18 mouse cellular contexts compared by ENCODE assay signal in the genomic region with DNA sequence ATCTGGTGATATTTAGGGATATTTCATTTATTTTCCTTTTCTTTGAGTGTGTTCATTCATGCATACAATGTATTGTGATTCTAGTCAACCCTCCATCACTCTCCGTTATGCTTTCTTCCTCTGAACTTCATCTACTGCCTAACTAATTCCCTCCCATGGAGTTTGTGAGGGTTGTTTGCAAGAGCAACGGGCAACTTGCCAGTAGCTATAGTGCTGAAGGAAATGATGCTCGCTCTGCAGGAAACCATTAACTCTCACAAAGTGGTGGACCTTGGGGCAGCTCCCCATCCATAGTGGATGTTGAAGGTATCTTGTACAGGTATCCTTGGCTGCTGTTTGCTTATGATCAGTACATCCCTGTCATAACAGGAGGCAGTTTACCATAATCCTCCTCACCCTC. TPM values are rescaled to one million over a fixed set of nuclear protein-coding genes. Genes with fewer than 3 reads are reported as not detected.
DNase-seq lines count a peak whose midpoint lies in the region; ATAC-seq and TF ChIP-seq lines count a peak whose summit lies in the region.
"Had no signal": no experiment of that assay in that cellular context is flagged by ENCODE, and none has a peak within 500 bp of the region (broad histone marks: within the 10 kb centered on the region; RNA-seq: fewer than 3 reads in every experiment).

No protein-coding gene starts in this region.

- H3K4me2 ChIP-seq in lung, embryonic 14.5 days: no peak overlapping the region
- H3K4me2 ChIP-seq in forebrain, postnatal 0 days (ENCODE audit: low read depth): peak overlapping the region; percentile 34
- H3K4me2 ChIP-seq in midbrain, embryonic 15.5 days: peak overlapping the region; percentile 40
- H3K4me2 ChIP-seq in heart, embryonic 11.5 days: no peak overlapping the region

- H3K4me1 ChIP-seq in lung, embryonic 14.5 days (ENCODE audit: insufficient read depth): peaks cover 9% of the 10 kb centered on the region; the same call in 1 of the 2 replicates
- H3K4me1 ChIP-seq in forebrain, postnatal 0 days (ENCODE audit: insufficient read depth): 0 out of 2 replicates have a peak, but pooled peaks cover 2% of the 10 kb centered on the region
- peaks cover 7% of the 10 kb centered on the region for H3K4me1 ChIP-seq in midbrain, embryonic 15.5 days
- no peaks in the 10 kb centered on the region for H3K4me1 ChIP-seq in heart, embryonic 11.5 days (ENCODE audit: control insufficient read depth, insufficient read depth, low read length)

- no peak overlapping the region for H3K4me3 ChIP-seq in lung, embryonic 14.5 days (ENCODE audit: low read depth, low read length)
- H3K4me3 ChIP-seq in forebrain, postnatal 0 days (ENCODE audit: low read depth, low read length): 0 out of 2 replicates have a peak overlapping the region, but pooled peaks have one; percentile 7
- peak overlapping the region; percentile 23 for H3K4me3 ChIP-seq in midbrain, embryonic 15.5 days
- no peak overlapping the region for H3K4me3 ChIP-seq in heart, embryonic 11.5 days (ENCODE audit: low read depth, low read length)

- no peaks in the 10 kb centered on the region for H3K36me3 ChIP-seq in lung, embryonic 14.5 days (ENCODE audit: insufficient read depth)
- H3K36me3 ChIP-seq in forebrain, postnatal 0 days (ENCODE audit: insufficient read depth): no peaks in the 10 kb centered on the region
- no peaks in the 10 kb centered on the region for H3K36me3 ChIP-seq in midbrain, embryonic 15.5 days (replicated peaks)
- no peaks in the 10 kb centered on the region for H3K36me3 ChIP-seq in heart, embryonic 11.5 days (ENCODE audit: control insufficient read depth, insufficient read depth, low read length)

- DNase-seq in lung, embryonic 14.5 days: peak; percentile 86
- DNase-seq in lung, postnatal 14 days: no peak
- DNase-seq in forebrain, postnatal 0 days: no peak
- DNase-seq in adrenal gland, postnatal 14 days: no peak
- DNase-seq in yolk sac, embryonic 10.5 days (ENCODE audit: low spot score): no peak
- DNase-seq: cerebellum, adult 9-10 months; kidney, adult 11 months; spleen, adult 18-20 months had no signal

- H3K9ac ChIP-seq in lung, embryonic 14.5 days: no peak overlapping the region
- no peak overlapping the region for H3K9ac ChIP-seq in forebrain, postnatal 0 days
- no peak overlapping the region for H3K9ac ChIP-seq in midbrain, embryonic 15.5 days
- no peak overlapping the region for H3K9ac ChIP-seq in heart, embryonic 11.5 days (ENCODE audit: low read depth, low read length)
- H3K9ac ChIP-seq: liver, embryonic 14.5 days had no signal

- H3K27ac ChIP-seq in lung, embryonic 14.5 days (ENCODE audit: low read depth): no peak overlapping the region
- no peak overlapping the region for H3K27ac ChIP-seq in forebrain, postnatal 0 days (ENCODE audit: low read depth, low read length)
- no peak overlapping the region for H3K27ac ChIP-seq in midbrain, embryonic 15.5 days
- H3K27ac ChIP-seq in heart, embryonic 11.5 days (ENCODE audit: low read depth, low read length): no peak overlapping the region
- H3K27ac ChIP-seq: liver, embryonic 14.5 days; macrophage; stomach, postnatal 0 days had no signal

- H3K27me3 ChIP-seq in lung, embryonic 14.5 days (ENCODE audit: insufficient read depth, low read length): no peaks in the 10 kb centered on the region
- no peaks in the 10 kb centered on the region for H3K27me3 ChIP-seq in forebrain, postnatal 0 days (ENCODE audit: insufficient read depth, low read length)
- no peaks in the 10 kb centered on the region for H3K27me3 ChIP-seq in midbrain, embryonic 15.5 days (replicated peaks)
- no peaks in the 10 kb centered on the region for H3K27me3 ChIP-seq in heart, embryonic 11.5 days (ENCODE audit: control insufficient read depth, insufficient read depth, low read length)

- ATAC-seq in lung, embryonic 14.5 days (ENCODE audit: insufficient read depth): no peak
- ATAC-seq in forebrain, postnatal 0 days: no peak
- peak; percentile 67; the same call in 1 of the 2 replicates for ATAC-seq in midbrain, embryonic 15.5 days (replicated peaks)
- no peak for ATAC-seq in heart, embryonic 11.5 days (replicated peaks; ENCODE audit: insufficient number of reproducible peaks, low FRiP score, low TSS enrichment)
- ATAC-seq: activated CD4-positive, CD25-positive, alpha-beta regulatory T cell, adult 4 months had no signal

- no peaks in the 10 kb centered on the region for H3K9me3 ChIP-seq in lung, embryonic 14.5 days (ENCODE audit: low read depth, low read length)
- no peaks in the 10 kb centered on the region for H3K9me3 ChIP-seq in forebrain, postnatal 0 days (ENCODE audit: low read length)
- H3K9me3 ChIP-seq in midbrain, embryonic 15.5 days: no peaks in the 10 kb centered on the region
- H3K9me3 ChIP-seq in heart, embryonic 11.5 days (replicated peaks; ENCODE audit: control insufficient read depth, low read length): no peaks in the 10 kb centered on the region

- TF ChIP-seq CTCF in lung, embryonic 14.5 days (IDR thresholded peaks at IDR 0.05; ENCODE audit: low read depth): no peak
- TF ChIP-seq CTCF in forebrain, postnatal 0 days (IDR thresholded peaks at IDR 0.05; ENCODE audit: low read depth): no peak

- 24% methylated on average over 3 of the region's 3 CpGs for WGBS in lung, embryonic 14.5 days
- WGBS in forebrain, postnatal 0 days: 26% methylated on average over 3 of the region's 3 CpGs
- 35% methylated on average over 3 of the region's 3 CpGs for WGBS in midbrain, embryonic 15.5 days
- WGBS in heart, embryonic 11.5 days (ENCODE audit: insufficient replicate concordance): 63% methylated on average over 3 of the region's 3 CpGs

RNA-seq across cellular contexts. Expression of a gene that starts 20.6 kb away (rescaled TPM):
- 0.64 and 1.4 TPM in 2 replicates for polyA plus RNA-seq in lung, embryonic 14.5 days (2014; fragmentation: Nextera tagmentation; extraction: Ambion mirVana)
- 2.8 and 3.9 TPM in 2 replicates for total RNA-seq in forebrain, postnatal 0 days (2014; rRNA removed)
- polyA plus RNA-seq in forebrain, postnatal 0 days (2015; fragmentation: Nextera tagmentation; extraction: Ambion mirVana): 10.7 and 14.2 TPM in 2 replicates
- polyA plus RNA-seq in midbrain, embryonic 15.5 days (2015; fragmentation: Nextera tagmentation; extraction: Ambion mirVana): 1.7 and 2.2 TPM in 2 replicates
- 0.32 TPM in 1 of 2 replicates, not detected in the other for polyA plus RNA-seq in heart, embryonic 11.5 days (2014; fragmentation: Nextera tagmentation; extraction: Ambion mirVana)
- 2.3 TPM in 1 of 2 replicates, not detected in the other for total RNA-seq in adrenal gland, postnatal 14 days (2021)
- total RNA-seq: gastrocnemius, adult 18-20 months; heart, postnatal 25 days had no signal
- polyA plus RNA-seq: limb, embryonic 11.5 days; macrophage had no signal

RNA-seq across cellular contexts. Expression of a gene that starts 21.3 kb away (rescaled TPM):
- not detected in 2 replicates for polyA plus RNA-seq in lung, embryonic 14.5 days (2014; fragmentation: Nextera tagmentation; extraction: Ambion mirVana)
- not detected in 2 replicates for total RNA-seq in forebrain, postnatal 0 days (2014; rRNA removed)
- not detected in 2 replicates for polyA plus RNA-seq in forebrain, postnatal 0 days (2015; fragmentation: Nextera tagmentation; extraction: Ambion mirVana)
- polyA plus RNA-seq in midbrain, embryonic 15.5 days (2015; fragmentation: Nextera tagmentation; extraction: Ambion mirVana): not detected in 2 replicates
- polyA plus RNA-seq in heart, embryonic 11.5 days (2014; fragmentation: Nextera tagmentation; extraction: Ambion mirVana): not detected in 2 replicates
- not detected in 2 replicates for total RNA-seq in adrenal gland, postnatal 14 days (2021)
- total RNA-seq: gastrocnemius, adult 18-20 months; heart, adult 8-10 months; heart, postnatal 25 days had no signal
- polyA plus RNA-seq: limb, embryonic 11.5 days; macrophage; stomach, postnatal 0 days had no signal

Comparison
In these comparisons a context has a peak if more than half of its experiments do, and no peak if none do; other contexts are left out.
1. H3K4me2 ChIP-seq: peak in forebrain, postnatal 0 days (single experiment) and midbrain, embryonic 15.5 days (single experiment); none in lung, embryonic 14.5 days (single experiment) and heart, embryonic 11.5 days (single experiment).
2. H3K4me3 ChIP-seq: peak in forebrain, postnatal 0 days (single experiment) and midbrain, embryonic 15.5 days (single experiment); none in lung, embryonic 14.5 days (single experiment) and heart, embryonic 11.5 days (single experiment).